Mouse (Mus musculus) brain, embryonic 14.5 days (tissue): ENCODE measurements around the gene Tfdp1.

Experiments used
- CTCF ChIP-seq: fragments of 200-500 bp; IDR thresholded peaks from 2 replicates; pipeline ENCODE4 v1.5.1; 2012; ENCODE audit warnings: inconsistent platforms, mild to moderate bottlenecking, moderate library complexity, borderline replicate concordance; ENCODE audit not compliant: insufficient read depth, insufficient read length; ENCODE audit errors: extremely low read depth
- POLR2A ChIP-seq: fragments of 200-500 bp; IDR thresholded peaks from 2 replicates; pipeline ENCODE4 v1.6.1; 2012; ENCODE audit warnings: mild to moderate bottlenecking, inconsistent platforms, borderline replicate concordance; ENCODE audit not compliant: poor library complexity, insufficient read depth, insufficient read length, severe bottlenecking; ENCODE audit errors: extremely low read depth

DNA sequence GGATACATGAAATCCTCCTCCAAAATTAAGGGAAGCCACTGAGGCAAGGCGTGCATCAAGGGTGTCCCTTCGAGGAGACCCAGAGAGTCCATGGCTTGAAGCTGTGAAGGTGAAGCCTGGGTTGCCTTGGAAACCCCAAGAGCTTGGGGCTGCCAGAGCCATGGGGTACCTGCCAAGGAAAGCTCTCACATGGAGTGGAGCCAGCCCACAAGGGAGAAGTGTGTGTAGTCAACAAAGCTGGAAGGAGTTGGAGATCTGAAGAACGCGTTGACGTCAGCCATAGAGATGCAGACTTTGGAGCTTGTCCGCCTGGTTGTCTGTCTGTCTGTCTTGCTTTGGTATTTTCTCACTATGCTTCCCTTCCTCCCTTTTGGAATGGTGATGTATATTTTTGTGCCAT lies 82.4 kb downstream of the Tfdp1 start:
- no peak for TF ChIP-seq POLR2A
- TF ChIP-seq CTCF, result no peak
